Mouse (Mus musculus) urinary bladder, adult 2 months (tissue): ENCODE measurements around the gene Sis. TPM values are rescaled to one million over a fixed set of nuclear protein-coding genes. Genes with fewer than 3 reads are reported as not detected.

Experiments
- DNase-seq: peaks from one replicate; pipeline ENCODE4 v3.0.0; 2022; ENCODE audit warnings: low spot score
- polyA plus RNA-seq: library from polyadenylated mRNA; depleted of rRNA; stranded (reverse); fragments of >200 nt; gene quantifications from 2 replicates; pipeline ENCODE4 v1.2.3, GENCODE M21; 2012; rRNA removed

Sis gene
- 0.01 TPM in 1 of 2 replicates, not detected in the other for polyA plus RNA-seq

- DNase-seq: no peak
These were observed at the start of gene Sis for GRCm38 (mm10) chr3:72967675-72968074. Gene Sis, minus strand, starts transcription at chr3:72967863.

- no peak for DNase-seq
These were observed 38.4 kb upstream of the Sis start for GRCm38 (mm10) chr3:73006045-73006444.

GRCm38 (mm10) chr3:73002933-73003696, 35.5 kb upstream of the Sis start:
- no peak for DNase-seq

GRCm38 (mm10) chr3:72997517-72997916, 29.9 kb upstream of the Sis start:
- DNase-seq: no peak

- no peak for DNase-seq
These were observed 23.3 kb upstream of the Sis start for GRCm38 (mm10) chr3:72990992-72991391.

- DNase-seq: no peak
These were observed 8.9 kb upstream of the Sis start for GRCm38 (mm10) chr3:72976602-72977001.

GRCm38 (mm10) chr3:72918919-72919526, 48.6 kb downstream of the Sis start:
- no peak for DNase-seq

- no peak for DNase-seq
These were observed 85.2 kb downstream of the Sis start for GRCm38 (mm10) chr3:72882501-72882900.

GRCm38 (mm10) chr3:72868141-72868540, 99.5 kb downstream of the Sis start:
- no peak for DNase-seq

GRCm38 (mm10) chr3:72858738-72859137, 108.9 kb downstream of the Sis start:
- DNase-seq: no peak

- no peak for DNase-seq
These were observed 112.3 kb downstream of the Sis start for GRCm38 (mm10) chr3:72855405-72855804.

- no peak for DNase-seq
These were observed 127.0 kb downstream of the Sis start for GRCm38 (mm10) chr3:72840641-72841040.

Other genes starting within 250 kb of the Sis start
- 0.17 and 0.21 TPM in 2 replicates for gene Slitrk3, start 89.9 kb upstream of the Sis start, polyA plus RNA-seq